Mouse (Mus musculus): ENCODE measurements around the gene Hhex. TPM values are rescaled to one million over a fixed set of nuclear protein-coding genes. Genes with fewer than 3 reads are reported as not detected.

Hhex gene
- 46.6 and 47.6 TPM in 2 replicates for polyA plus RNA-seq (2014; fragmentation: Nextera tagmentation; extraction: Ambion mirVana)

DNA sequence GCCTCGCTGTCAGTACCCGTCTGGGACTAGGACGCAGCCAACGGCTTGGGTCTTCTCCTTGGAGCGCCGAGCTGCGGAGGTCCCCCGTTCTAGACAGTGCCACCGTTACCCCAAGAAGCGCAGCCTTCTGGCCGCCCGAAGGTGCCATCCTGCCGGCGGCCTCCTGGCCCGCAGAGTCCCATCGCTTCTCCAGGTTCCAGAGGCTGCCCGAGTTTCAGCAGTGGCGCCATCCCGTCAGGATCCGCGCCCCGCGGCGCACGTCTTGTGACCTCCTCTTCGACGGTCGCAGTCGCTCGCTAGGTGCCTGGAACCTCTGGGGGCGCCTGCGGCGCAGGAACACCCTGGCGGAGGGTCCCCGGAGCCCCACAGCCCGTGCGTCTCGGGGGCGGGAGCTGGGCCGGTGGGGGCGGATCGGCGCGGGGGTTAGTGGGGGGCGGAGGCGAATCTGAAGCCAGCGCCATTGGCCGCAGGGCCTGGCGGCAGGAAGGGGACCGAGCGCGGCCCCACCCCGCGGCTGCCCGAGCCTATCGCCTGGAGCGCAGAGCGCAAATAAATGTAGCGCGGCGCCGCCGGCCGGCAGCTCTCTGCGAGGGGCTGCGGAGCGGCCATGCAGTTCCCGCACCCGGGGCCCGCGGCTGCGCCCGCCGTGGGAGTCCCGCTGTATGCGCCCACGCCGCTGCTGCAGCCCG, at the start of gene Hhex:
TSS of gene Hhex (plus strand) at position 548 of the 689 bp plus-strand sequence.
- Histone ChIP-seq H3K36me3 (ENCODE audit: control insufficient read depth, insufficient read depth, low read length) (no peaks in the 10 kb centered on the region), H3K9ac (ENCODE audit: low read depth, low read length) (peak within 1 kb of the TSS; percentile 79), H3K27ac (ENCODE audit: low read depth, low read length) (peak within 1 kb of the TSS; percentile 83), H3K4me2 (peak within 1 kb of the TSS; percentile 90), H3K4me3 (ENCODE audit: low read depth, low read length) (peak within 1 kb of the TSS; percentile 78), H3K27me3 (replicated peaks; ENCODE audit: control insufficient read depth, insufficient read depth, low read length) (peaks cover 62% of the 10 kb centered on the region), H3K9me3 (ENCODE audit: control insufficient read depth, low read length) (no peaks in the 10 kb centered on the region), H3K4me1 (replicated peaks; ENCODE audit: control insufficient read depth, insufficient read depth, low read length) (peaks cover 13% of the 10 kb centered on the region)
- WGBS: under 1% methylated on average over 63 of the region's 79 CpGs
- DNase-seq (ENCODE audit: low spot score) (peak; percentile 82), ATAC-seq (replicated peaks; ENCODE audit: low FRiP score) (peak; percentile 78)

DNA sequence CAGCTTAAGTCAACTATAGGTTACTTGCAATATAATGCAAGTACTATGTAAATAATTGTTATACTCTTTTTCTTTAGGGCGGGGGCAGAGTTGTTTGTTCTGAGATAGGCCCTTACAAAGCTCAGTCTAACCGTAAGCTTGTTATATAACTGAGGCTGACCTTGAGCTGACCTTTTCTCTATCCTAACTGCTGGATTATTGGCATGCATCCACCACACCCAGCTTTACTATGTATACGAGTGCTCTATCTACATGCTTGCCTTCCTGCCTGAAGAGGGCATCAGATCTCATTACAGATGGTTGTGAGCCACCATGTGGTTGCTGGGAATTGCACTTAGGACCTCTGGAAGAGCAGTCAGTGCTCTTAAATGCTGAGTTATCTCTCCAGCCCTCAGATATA, 48.5 kb upstream of the Hhex start:
- Histone ChIP-seq H3K36me3 (ENCODE audit: control insufficient read depth, insufficient read depth, low read length) (peaks cover 36% of the 10 kb centered on the region), H3K4me3 (ENCODE audit: low read depth, low read length) (no peak overlapping the region), H3K27me3 (replicated peaks; ENCODE audit: control insufficient read depth, insufficient read depth, low read length) (no peaks in the 10 kb centered on the region), H3K27ac (ENCODE audit: low read depth, low read length) (no peak overlapping the region), H3K4me1 (replicated peaks; ENCODE audit: control insufficient read depth, insufficient read depth, low read length) (no peaks in the 10 kb centered on the region), H3K9ac (ENCODE audit: low read depth, low read length) (no peak overlapping the region), H3K9me3 (ENCODE audit: control insufficient read depth, low read length) (no peaks in the 10 kb centered on the region), H3K4me2 (no peak overlapping the region)
- no peak for DNase-seq (ENCODE audit: low spot score)
- WGBS: 82% methylated on average over 3 of the region's 3 CpGs
- ATAC-seq (replicated peaks; ENCODE audit: low FRiP score): no peak

DNA sequence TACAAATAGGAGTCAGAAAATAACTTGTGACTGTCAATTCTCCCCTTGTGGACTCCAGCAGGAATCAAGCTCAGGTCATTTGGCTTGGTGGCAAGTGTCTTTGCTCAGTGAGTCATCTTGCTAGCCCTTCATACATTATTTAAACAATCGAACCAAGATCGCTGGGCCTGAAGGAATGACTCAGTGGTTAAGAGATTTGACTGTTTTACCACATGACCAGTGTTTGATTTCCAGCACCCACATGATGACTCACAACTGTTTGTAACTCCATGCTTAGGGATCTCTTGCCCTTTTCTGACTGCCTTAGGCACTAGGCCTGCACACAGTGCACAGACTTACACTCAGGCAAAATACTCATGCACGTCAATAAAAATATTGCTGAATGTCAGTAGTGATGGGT, 42.7 kb upstream of the Hhex start:
- Histone ChIP-seq H3K9me3 (ENCODE audit: control insufficient read depth, low read length) (no peaks in the 10 kb centered on the region), H3K9ac (ENCODE audit: low read depth, low read length) (no peak overlapping the region), H3K27me3 (replicated peaks; ENCODE audit: control insufficient read depth, insufficient read depth, low read length) (no peaks in the 10 kb centered on the region), H3K4me1 (replicated peaks; ENCODE audit: control insufficient read depth, insufficient read depth, low read length) (no peaks in the 10 kb centered on the region), H3K27ac (ENCODE audit: low read depth, low read length) (no peak overlapping the region), H3K36me3 (ENCODE audit: control insufficient read depth, insufficient read depth, low read length) (peaks cover 38% of the 10 kb centered on the region), H3K4me2 (no peak overlapping the region), H3K4me3 (ENCODE audit: low read depth, low read length) (no peak overlapping the region)
- WGBS: 90% methylated on average over 3 of the region's 3 CpGs
- DNase-seq (ENCODE audit: low spot score): no peak
- ATAC-seq (replicated peaks; ENCODE audit: low FRiP score): no peak

DNA sequence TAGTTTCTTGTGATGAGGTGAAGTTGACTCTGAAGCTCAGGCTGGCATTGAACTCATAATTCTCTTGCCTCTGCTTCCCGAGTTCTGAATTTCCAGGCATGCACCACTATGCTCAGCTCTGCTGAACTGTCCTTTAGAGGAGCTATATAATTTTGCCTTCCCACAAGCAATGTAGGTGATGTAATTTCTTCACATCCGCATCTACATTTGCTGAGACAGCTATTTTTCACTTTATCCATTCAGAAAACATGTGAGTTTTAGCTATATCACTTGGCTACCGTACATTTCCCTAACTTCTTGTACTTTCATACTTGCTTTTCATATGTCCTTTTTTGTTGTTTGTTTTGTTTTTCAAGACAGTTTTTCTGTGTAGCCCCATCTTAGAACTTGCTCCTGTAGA, 38.3 kb upstream of the Hhex start:
- peaks cover 46% of the 10 kb centered on the region for H3K36me3 ChIP-seq (ENCODE audit: control insufficient read depth, insufficient read depth, low read length)
- no peaks in the 10 kb centered on the region for H3K27me3 ChIP-seq (replicated peaks; ENCODE audit: control insufficient read depth, insufficient read depth, low read length)
- ATAC-seq (replicated peaks; ENCODE audit: low FRiP score) (no peak), DNase-seq (ENCODE audit: low spot score) (no peak)
- H3K27ac ChIP-seq (ENCODE audit: low read depth, low read length): no peak overlapping the region
- WGBS: 87% methylated on average over 3 of the region's 3 CpGs
- H3K9me3 ChIP-seq (ENCODE audit: control insufficient read depth, low read length): no peaks in the 10 kb centered on the region
- no peak overlapping the region for H3K9ac ChIP-seq (ENCODE audit: low read depth, low read length)
- no peaks in the 10 kb centered on the region for H3K4me1 ChIP-seq (replicated peaks; ENCODE audit: control insufficient read depth, insufficient read depth, low read length)
- no peak overlapping the region for H3K4me3 ChIP-seq (ENCODE audit: low read depth, low read length)
- no peak overlapping the region for H3K4me2 ChIP-seq

DNA sequence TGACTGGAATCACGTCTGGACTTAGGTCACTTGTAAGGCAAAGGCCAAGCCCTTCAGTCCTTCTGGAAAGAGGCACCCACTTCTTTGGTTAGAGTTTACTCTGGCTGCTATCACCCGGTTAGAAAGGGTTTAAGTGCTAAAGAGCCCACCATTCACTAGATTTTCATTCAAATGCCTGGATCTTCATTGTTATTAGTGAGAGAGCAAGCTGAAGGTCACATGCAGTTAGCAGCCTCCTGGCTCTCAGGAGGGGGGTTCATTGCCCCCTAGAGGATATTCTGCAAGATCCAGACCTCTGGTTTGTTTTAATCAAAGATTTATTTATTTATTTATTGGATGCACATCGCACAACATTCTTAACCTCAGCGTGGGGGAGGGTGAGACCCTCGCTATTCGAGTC, 33.7 kb upstream of the Hhex start:
- H3K4me2 ChIP-seq: no peak overlapping the region
- no peak overlapping the region for H3K9ac ChIP-seq (ENCODE audit: low read depth, low read length)
- H3K4me3 ChIP-seq (ENCODE audit: low read depth, low read length): no peak overlapping the region
- H3K36me3 ChIP-seq (ENCODE audit: control insufficient read depth, insufficient read depth, low read length): peaks cover 52% of the 10 kb centered on the region
- no peak overlapping the region for H3K27ac ChIP-seq (ENCODE audit: low read depth, low read length)
- no peak for ATAC-seq (replicated peaks; ENCODE audit: low FRiP score)
- H3K4me1 ChIP-seq (replicated peaks; ENCODE audit: control insufficient read depth, insufficient read depth, low read length): no peaks in the 10 kb centered on the region
- H3K9me3 ChIP-seq (ENCODE audit: control insufficient read depth, low read length): no peaks in the 10 kb centered on the region
- 88% methylated on average over 6 of the region's 6 CpGs for WGBS
- H3K27me3 ChIP-seq (replicated peaks; ENCODE audit: control insufficient read depth, insufficient read depth, low read length): no peaks in the 10 kb centered on the region
- DNase-seq (ENCODE audit: low spot score): no peak

DNA sequence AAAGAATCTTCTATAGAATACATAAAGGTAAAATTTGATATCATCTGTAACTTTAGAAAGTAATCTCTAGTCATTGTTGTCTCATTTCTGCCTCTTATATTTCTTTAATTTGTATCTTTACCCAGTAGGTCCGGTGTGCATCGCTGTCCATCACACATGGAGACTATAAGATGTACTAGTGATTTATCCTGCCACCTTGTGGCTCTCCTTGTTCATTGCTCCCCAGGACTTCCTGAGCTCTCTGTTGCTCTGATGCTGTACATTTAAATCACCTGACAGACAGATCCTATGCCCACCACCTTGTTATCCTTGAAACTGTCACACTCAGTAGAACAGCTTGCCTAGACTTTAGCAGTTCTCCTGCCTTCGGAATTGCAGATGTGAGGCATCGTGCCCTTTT, 16.3 kb upstream of the Hhex start:
- Histone ChIP-seq H3K4me3 (ENCODE audit: low read depth, low read length) (no peak overlapping the region), H3K27me3 (replicated peaks; ENCODE audit: control insufficient read depth, insufficient read depth, low read length) (no peaks in the 10 kb centered on the region), H3K9me3 (ENCODE audit: control insufficient read depth, low read length) (no peaks in the 10 kb centered on the region), H3K4me2 (no peak overlapping the region), H3K9ac (ENCODE audit: low read depth, low read length) (no peak overlapping the region), H3K4me1 (replicated peaks; ENCODE audit: control insufficient read depth, insufficient read depth, low read length) (no peaks in the 10 kb centered on the region), H3K36me3 (ENCODE audit: control insufficient read depth, insufficient read depth, low read length) (peaks cover 43% of the 10 kb centered on the region), H3K27ac (ENCODE audit: low read depth, low read length) (no peak overlapping the region)
- WGBS: 83% methylated on average over 4 of the region's 4 CpGs
- ATAC-seq (replicated peaks; ENCODE audit: low FRiP score): no peak
- no peak for DNase-seq (ENCODE audit: low spot score)

DNA sequence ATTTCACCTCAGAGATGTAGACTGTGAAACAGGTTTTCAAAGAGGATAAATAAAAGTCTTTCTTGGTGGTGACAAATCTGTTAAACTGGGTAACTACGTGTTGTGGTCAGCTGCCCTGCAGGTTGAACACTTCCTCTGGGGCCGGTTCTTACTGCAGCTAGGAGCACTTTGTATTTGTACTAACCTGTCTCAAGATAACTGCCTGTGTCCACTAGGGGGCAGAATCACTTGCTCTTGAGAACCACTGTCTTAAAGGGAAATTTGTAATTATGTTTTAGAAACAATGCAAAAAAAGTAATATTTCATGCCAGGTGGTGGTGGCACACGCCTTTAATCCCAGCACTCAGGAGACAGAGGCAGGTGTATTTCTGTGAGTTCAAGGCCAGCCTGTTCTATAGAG, 15.0 kb upstream of the Hhex start:
- H3K9ac ChIP-seq (ENCODE audit: low read depth, low read length): no peak overlapping the region
- H3K27ac ChIP-seq (ENCODE audit: low read depth, low read length): no peak overlapping the region
- no peak for DNase-seq (ENCODE audit: low spot score)
- H3K4me2 ChIP-seq: no peak overlapping the region
- H3K36me3 ChIP-seq (ENCODE audit: control insufficient read depth, insufficient read depth, low read length): peaks cover 36% of the 10 kb centered on the region
- no peaks in the 10 kb centered on the region for H3K27me3 ChIP-seq (replicated peaks; ENCODE audit: control insufficient read depth, insufficient read depth, low read length)
- no peak overlapping the region for H3K4me3 ChIP-seq (ENCODE audit: low read depth, low read length)
- no peak for ATAC-seq (replicated peaks; ENCODE audit: low FRiP score)
- 39% methylated on average over 3 of the region's 3 CpGs for WGBS
- no peaks in the 10 kb centered on the region for H3K9me3 ChIP-seq (ENCODE audit: control insufficient read depth, low read length)
- no peaks in the 10 kb centered on the region for H3K4me1 ChIP-seq (replicated peaks; ENCODE audit: control insufficient read depth, insufficient read depth, low read length)

DNA sequence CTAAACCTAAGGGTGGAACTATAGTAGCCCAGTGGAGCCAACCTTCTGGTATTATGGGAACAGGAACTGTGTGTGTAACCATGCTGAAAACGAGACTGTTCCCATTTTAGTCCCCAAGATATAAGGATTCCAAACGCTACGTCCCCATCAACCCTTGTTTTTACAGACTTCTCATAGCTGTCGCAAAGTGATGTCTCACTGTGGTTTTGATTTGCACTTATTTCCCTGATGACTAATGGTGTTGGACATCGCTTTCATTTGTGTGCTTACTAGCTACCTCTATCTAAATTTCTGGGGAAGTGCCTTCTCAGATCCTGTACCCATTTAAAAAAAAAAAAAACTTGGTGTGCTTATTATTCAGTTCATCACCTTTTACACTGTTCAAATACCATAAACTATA, 6.0 kb upstream of the Hhex start:
- ATAC-seq (replicated peaks; ENCODE audit: low FRiP score): no peak
- peaks cover 23% of the 10 kb centered on the region for H3K27me3 ChIP-seq (replicated peaks; ENCODE audit: control insufficient read depth, insufficient read depth, low read length)

DNA sequence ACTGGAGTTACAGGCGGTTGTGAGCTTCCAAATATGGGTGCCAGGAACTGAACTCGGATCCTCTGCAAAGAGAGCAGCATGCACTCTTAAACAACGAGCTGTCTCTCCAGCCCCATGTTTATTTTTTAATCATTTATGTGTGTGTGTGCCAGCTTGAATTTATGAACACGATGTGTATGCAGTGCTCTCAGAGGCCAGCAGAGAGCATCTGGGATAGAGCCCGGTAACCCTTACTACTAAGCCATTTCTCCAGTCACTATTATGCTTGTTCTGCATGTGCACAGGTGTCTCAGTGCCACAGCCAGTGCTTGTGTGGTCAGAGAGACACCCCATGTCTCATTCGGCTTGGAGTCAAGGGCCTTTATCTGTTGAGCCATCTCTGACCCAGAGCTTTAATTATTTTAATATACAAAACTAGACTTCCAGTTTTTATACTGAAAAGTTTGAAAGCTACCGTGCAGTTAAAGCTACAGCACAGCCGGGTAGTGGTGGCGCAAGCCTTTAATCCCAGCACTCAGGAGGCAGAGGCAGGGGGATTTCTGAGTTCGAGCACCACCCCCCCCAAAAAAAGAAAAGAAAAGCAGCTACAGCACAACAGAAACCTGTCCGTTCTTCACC, 3.4 kb upstream of the Hhex start:
- no peak overlapping the region for H3K4me2 ChIP-seq
- peaks cover 4% of the 10 kb centered on the region for H3K4me1 ChIP-seq (replicated peaks; ENCODE audit: control insufficient read depth, insufficient read depth, low read length)
- H3K27me3 ChIP-seq (replicated peaks; ENCODE audit: control insufficient read depth, insufficient read depth, low read length): peaks cover 46% of the 10 kb centered on the region
- no peak overlapping the region for H3K9ac ChIP-seq (ENCODE audit: low read depth, low read length)
- H3K9me3 ChIP-seq (ENCODE audit: control insufficient read depth, low read length): no peaks in the 10 kb centered on the region
- 86% methylated on average over 11 of the region's 11 CpGs for WGBS
- H3K27ac ChIP-seq (ENCODE audit: low read depth, low read length): no peak overlapping the region
- no peak overlapping the region for H3K4me3 ChIP-seq (ENCODE audit: low read depth, low read length)
- ATAC-seq (replicated peaks; ENCODE audit: low FRiP score): no peak
- DNase-seq (ENCODE audit: low spot score): no peak
- no peaks in the 10 kb centered on the region for H3K36me3 ChIP-seq (ENCODE audit: control insufficient read depth, insufficient read depth, low read length)

More for the DNA sequence above, 6.0 kb upstream of the Hhex start:
- no peak overlapping the region for H3K9ac ChIP-seq (ENCODE audit: low read depth, low read length)
- H3K4me1 ChIP-seq (replicated peaks; ENCODE audit: control insufficient read depth, insufficient read depth, low read length): no peaks in the 10 kb centered on the region
- H3K27ac ChIP-seq (ENCODE audit: low read depth, low read length): no peak overlapping the region
- H3K9me3 ChIP-seq (ENCODE audit: control insufficient read depth, low read length): no peaks in the 10 kb centered on the region
- DNase-seq (ENCODE audit: low spot score): no peak
- no peak overlapping the region for H3K4me3 ChIP-seq (ENCODE audit: low read depth, low read length)
- no peaks in the 10 kb centered on the region for H3K36me3 ChIP-seq (ENCODE audit: control insufficient read depth, insufficient read depth, low read length)
- WGBS: 63% methylated on average over 5 of the region's 5 CpGs
- no peak overlapping the region for H3K4me2 ChIP-seq
